Mouse (Mus musculus): Measurements from ENCODE around the gene Ttc39d. TPM values are rescaled to one million over a fixed set of nuclear protein-coding genes. Genes with fewer than 3 reads are reported as not detected.

Ttc39d gene
- polyA plus RNA-seq, 1 experiment from 2014 or later, result not detected

DNA sequence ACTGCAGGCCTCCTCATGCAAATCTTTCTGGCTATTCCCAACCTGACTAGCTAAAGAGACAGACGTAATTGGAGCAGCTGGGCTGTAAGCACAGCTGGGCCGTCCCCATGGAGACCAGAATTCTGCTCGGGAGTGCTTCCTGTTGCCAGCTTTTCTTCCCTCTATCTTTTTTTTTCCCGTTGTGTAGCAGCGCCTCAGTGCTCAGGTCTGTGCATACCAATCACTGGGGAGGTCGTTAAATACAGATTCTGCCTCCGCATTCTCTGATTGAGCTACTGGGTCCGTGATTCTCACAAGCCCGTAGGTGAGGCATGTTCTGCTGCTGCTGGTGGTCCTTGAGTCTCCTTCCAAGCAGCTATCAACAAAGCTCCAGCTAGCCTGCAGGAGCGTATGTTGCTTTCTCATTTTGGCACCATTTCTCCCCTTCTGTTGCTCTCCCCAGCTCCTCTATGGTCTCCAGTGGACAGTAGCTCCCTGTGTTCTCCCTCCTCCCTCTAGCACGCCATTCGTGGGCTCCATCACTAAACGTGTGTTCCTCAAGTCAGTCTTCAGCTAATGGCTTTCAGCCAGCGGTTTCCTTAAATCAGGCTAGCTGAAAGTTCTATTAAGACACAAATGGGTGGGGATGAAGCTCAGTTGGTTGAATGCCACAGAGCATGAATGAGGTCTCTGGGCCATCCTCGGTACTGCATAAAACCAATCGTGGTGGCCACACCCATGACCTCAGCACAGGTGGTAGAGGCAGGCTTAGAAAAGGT is 38.7 kb upstream of the Ttc39d start:
- Histone ChIP-seq H3K4me3 (ENCODE audit: low read depth, low read length) (no peak overlapping the region), H3K4me2 (ENCODE audit: low read length) (peak overlapping the region; percentile 41), H3K27ac (ENCODE audit: low read depth) (peak overlapping the region; percentile 51; the same call in 1 of the 2 replicates), H3K36me3 (ENCODE audit: control insufficient read depth, insufficient read depth, low read length) (no peaks in the 10 kb centered on the region), H3K9ac (ENCODE audit: low read length) (no peak overlapping the region), H3K4me1 (replicated peaks; ENCODE audit: control insufficient read depth, insufficient read depth, low read length) (peaks cover 13% of the 10 kb centered on the region), H3K9me3 (ENCODE audit: control insufficient read depth, low read length) (no peaks in the 10 kb centered on the region), H3K27me3 (replicated peaks; ENCODE audit: control insufficient read depth, insufficient read depth, low read length) (no peaks in the 10 kb centered on the region)
- ATAC-seq (replicated peaks; ENCODE audit: low FRiP score, low TSS enrichment, low read depth), result peak; percentile 57; the same call in 1 of the 2 replicates
- WGBS, result 25% methylated on average over 16 of the region's 16 CpGs
- DNase-seq (ENCODE audit: low spot score), result peak; percentile 77

DNA sequence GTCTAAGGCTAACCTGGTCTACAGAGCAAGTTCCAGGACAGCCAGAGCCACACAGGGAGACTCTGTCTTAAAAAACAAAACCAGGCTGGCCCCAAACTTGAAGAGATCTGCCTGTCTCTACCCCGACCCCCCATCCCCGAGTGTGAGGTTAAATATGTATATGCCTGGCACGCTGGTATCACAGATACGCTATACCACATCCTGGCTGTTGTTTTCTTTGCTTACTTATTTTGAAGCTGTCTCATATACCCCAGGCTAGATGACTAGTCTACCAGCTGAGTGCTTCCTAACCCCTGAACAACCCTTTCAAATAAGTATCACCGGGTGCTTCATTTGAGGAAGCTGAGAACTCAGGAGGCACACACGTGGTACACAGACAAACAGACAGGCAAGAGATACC is 37.5 kb upstream of the Ttc39d start:
- H3K9ac ChIP-seq (ENCODE audit: low read length), result no peak overlapping the region
- no peaks in the 10 kb centered on the region for H3K9me3 ChIP-seq (ENCODE audit: control insufficient read depth, low read length)
- H3K4me2 ChIP-seq (ENCODE audit: low read length), result no peak overlapping the region
- WGBS, result 89% methylated on average over 6 of the region's 6 CpGs
- DNase-seq (ENCODE audit: low spot score) (no peak), ATAC-seq (replicated peaks; ENCODE audit: low FRiP score, low TSS enrichment, low read depth) (no peak)
- H3K4me3 ChIP-seq (ENCODE audit: low read depth, low read length), result no peak overlapping the region
- no peaks in the 10 kb centered on the region for H3K27me3 ChIP-seq (replicated peaks; ENCODE audit: control insufficient read depth, insufficient read depth, low read length)
- H3K36me3 ChIP-seq (ENCODE audit: control insufficient read depth, insufficient read depth, low read length), result no peaks in the 10 kb centered on the region
- no peak overlapping the region for H3K27ac ChIP-seq (ENCODE audit: low read depth)
- peaks cover 13% of the 10 kb centered on the region for H3K4me1 ChIP-seq (replicated peaks; ENCODE audit: control insufficient read depth, insufficient read depth, low read length)

DNA sequence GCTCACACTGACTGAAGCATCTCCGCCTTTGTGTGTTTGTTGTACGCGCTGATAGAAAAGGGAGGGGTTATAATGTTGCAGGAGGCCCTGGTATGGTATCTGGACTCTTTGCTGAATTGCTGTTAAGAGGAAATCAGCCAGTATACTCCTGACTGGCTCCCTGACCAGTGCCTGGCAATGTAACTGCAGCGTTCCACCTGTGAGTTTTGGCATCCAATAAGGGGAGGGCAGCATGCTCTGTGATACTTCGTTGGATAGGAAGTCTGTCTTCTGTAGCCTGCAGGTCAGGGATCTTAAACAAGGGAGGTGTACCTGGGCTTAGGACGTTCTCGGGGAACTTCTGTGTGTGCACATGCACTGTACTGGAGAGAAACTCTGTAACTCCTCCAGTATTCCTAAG is 36.3 kb upstream of the Ttc39d start:
- WGBS, result 86% methylated on average over 7 of the region's 7 CpGs
- Histone ChIP-seq H3K27me3 (replicated peaks; ENCODE audit: control insufficient read depth, insufficient read depth, low read length) (no peaks in the 10 kb centered on the region), H3K4me2 (ENCODE audit: low read length) (no peak overlapping the region), H3K9me3 (ENCODE audit: control insufficient read depth, low read length) (no peaks in the 10 kb centered on the region), H3K36me3 (ENCODE audit: control insufficient read depth, insufficient read depth, low read length) (no peaks in the 10 kb centered on the region), H3K4me1 (replicated peaks; ENCODE audit: control insufficient read depth, insufficient read depth, low read length) (peaks cover 13% of the 10 kb centered on the region), H3K9ac (ENCODE audit: low read length) (no peak overlapping the region), H3K4me3 (ENCODE audit: low read depth, low read length) (no peak overlapping the region), H3K27ac (ENCODE audit: low read depth) (no peak overlapping the region)
- DNase-seq (ENCODE audit: low spot score) (no peak), ATAC-seq (replicated peaks; ENCODE audit: low FRiP score, low TSS enrichment, low read depth) (no peak)

DNA sequence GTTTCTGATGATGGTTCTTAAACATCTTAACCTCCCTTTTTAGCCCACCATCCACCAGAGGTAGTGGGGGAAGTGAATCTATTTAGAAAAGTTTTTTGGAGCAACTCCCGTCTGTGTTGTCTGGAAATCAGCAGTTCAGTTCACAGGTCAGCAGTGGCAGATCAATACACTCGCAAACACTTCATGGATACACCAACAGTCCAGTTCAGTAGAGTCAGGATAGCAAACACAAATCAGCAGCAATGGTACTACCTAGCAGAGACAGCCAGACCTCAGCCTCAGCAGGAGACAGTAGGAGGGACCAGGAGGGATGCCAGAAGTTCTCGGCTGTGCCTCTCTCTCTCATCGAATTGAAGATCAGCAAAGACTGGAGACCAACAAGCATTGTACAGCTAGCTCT is 35.3 kb upstream of the Ttc39d start:
- Histone ChIP-seq H3K36me3 (ENCODE audit: control insufficient read depth, insufficient read depth, low read length) (no peaks in the 10 kb centered on the region), H3K4me3 (ENCODE audit: low read depth, low read length) (no peak overlapping the region), H3K9ac (ENCODE audit: low read length) (no peak overlapping the region), H3K27ac (ENCODE audit: low read depth) (no peak overlapping the region), H3K9me3 (ENCODE audit: control insufficient read depth, low read length) (no peaks in the 10 kb centered on the region), H3K4me2 (ENCODE audit: low read length) (no peak overlapping the region), H3K27me3 (replicated peaks; ENCODE audit: control insufficient read depth, insufficient read depth, low read length) (no peaks in the 10 kb centered on the region), H3K4me1 (replicated peaks; ENCODE audit: control insufficient read depth, insufficient read depth, low read length) (peaks cover 13% of the 10 kb centered on the region)
- 89% methylated on average over 4 of the region's 4 CpGs for WGBS
- ATAC-seq (replicated peaks; ENCODE audit: low FRiP score, low TSS enrichment, low read depth), result no peak
- no peak for DNase-seq (ENCODE audit: low spot score)

DNA sequence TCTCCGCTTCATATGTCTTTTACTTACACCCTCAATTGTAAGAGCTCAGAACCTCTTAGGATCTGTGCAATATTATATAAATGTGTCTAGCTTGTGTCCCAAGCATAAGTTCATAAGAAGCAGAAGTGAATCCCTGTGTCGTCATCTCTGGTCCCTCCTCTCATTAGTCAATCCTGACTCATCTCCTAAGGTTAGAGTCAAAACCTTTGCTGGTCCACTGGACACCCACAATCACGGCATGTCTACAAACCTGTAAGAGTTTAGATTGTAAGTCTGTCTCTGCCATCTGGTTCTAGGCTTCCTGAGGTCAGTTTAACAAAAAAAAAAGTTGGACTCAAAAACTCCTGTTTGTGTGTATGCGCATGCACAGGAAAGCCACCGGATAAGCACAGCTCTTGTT is 34.5 kb upstream of the Ttc39d start:
- H3K36me3 ChIP-seq (ENCODE audit: control insufficient read depth, insufficient read depth, low read length), result no peaks in the 10 kb centered on the region
- 83% methylated on average over 5 of the region's 5 CpGs for WGBS
- no peak for ATAC-seq (replicated peaks; ENCODE audit: low FRiP score, low TSS enrichment, low read depth)

DNA sequence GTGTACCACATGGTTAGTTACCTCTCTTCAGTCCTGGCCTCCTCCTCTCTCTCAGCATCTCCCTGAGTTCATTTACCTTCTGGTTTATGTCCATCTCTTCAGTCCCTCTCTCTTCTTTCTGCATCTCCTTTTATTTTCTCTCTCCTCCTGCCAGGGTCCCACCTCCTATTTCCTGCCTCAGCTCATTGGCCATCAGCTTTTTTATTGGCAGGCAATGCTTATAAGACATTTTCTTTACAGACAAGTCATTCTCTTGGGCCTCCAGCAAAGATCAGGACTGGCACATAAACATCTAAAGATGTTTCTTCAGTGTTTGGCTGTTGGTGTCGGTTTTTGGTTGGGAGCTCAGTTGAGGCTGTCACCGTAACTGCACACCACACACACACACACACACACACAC is 33.6 kb upstream of the Ttc39d start:
- ATAC-seq (replicated peaks; ENCODE audit: low FRiP score, low TSS enrichment, low read depth), result no peak
- Histone ChIP-seq H3K27me3 (replicated peaks; ENCODE audit: control insufficient read depth, insufficient read depth, low read length) (no peaks in the 10 kb centered on the region), H3K4me1 (replicated peaks; ENCODE audit: control insufficient read depth, insufficient read depth, low read length) (peaks cover 3% of the 10 kb centered on the region; the same call in 1 of the 2 replicates), H3K4me3 (ENCODE audit: low read depth, low read length) (no peak overlapping the region), H3K4me2 (ENCODE audit: low read length) (no peak overlapping the region), H3K36me3 (ENCODE audit: control insufficient read depth, insufficient read depth, low read length) (no peaks in the 10 kb centered on the region), H3K9ac (ENCODE audit: low read length) (no peak overlapping the region), H3K27ac (ENCODE audit: low read depth) (no peak overlapping the region), H3K9me3 (ENCODE audit: control insufficient read depth, low read length) (no peaks in the 10 kb centered on the region)
- DNase-seq (ENCODE audit: low spot score), result no peak
- WGBS, result 83% methylated on average over 2 of the region's 2 CpGs

More for the DNA sequence above, 34.5 kb upstream of the Ttc39d start:
- Histone ChIP-seq H3K9ac (ENCODE audit: low read length) (no peak overlapping the region), H3K4me3 (ENCODE audit: low read depth, low read length) (no peak overlapping the region), H3K4me2 (ENCODE audit: low read length) (no peak overlapping the region), H3K27me3 (replicated peaks; ENCODE audit: control insufficient read depth, insufficient read depth, low read length) (no peaks in the 10 kb centered on the region), H3K9me3 (ENCODE audit: control insufficient read depth, low read length) (no peaks in the 10 kb centered on the region), H3K27ac (ENCODE audit: low read depth) (no peak overlapping the region), H3K4me1 (replicated peaks; ENCODE audit: control insufficient read depth, insufficient read depth, low read length) (peaks cover 10% of the 10 kb centered on the region)
- DNase-seq (ENCODE audit: low spot score), result no peak

DNA sequence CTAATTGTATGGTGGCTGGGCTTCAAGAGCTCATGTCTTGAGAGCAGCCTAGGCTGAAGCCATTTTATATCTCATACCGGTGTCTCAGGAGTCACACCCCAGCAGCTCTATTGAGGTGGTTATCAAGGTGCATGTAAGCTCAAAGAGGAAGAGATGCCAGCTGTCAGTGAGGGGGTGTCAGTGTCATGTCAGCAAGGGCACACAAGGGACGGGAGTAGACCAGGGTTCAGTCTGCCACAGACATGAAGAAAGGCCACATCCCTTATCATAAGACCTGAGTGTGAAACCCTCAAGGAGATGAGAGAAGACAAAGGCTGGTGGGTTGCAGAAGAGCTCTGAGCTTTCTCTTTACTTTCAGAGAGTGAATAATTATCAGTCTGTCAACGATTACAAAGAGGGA is 33.1 kb upstream of the Ttc39d start:
- Histone ChIP-seq H3K4me1 (replicated peaks; ENCODE audit: control insufficient read depth, insufficient read depth, low read length) (no peaks in the 10 kb centered on the region), H3K9ac (ENCODE audit: low read length) (no peak overlapping the region), H3K27me3 (replicated peaks; ENCODE audit: control insufficient read depth, insufficient read depth, low read length) (no peaks in the 10 kb centered on the region), H3K36me3 (ENCODE audit: control insufficient read depth, insufficient read depth, low read length) (no peaks in the 10 kb centered on the region), H3K4me2 (ENCODE audit: low read length) (no peak overlapping the region), H3K9me3 (ENCODE audit: control insufficient read depth, low read length) (no peaks in the 10 kb centered on the region), H3K27ac (ENCODE audit: low read depth) (no peak overlapping the region), H3K4me3 (ENCODE audit: low read depth, low read length) (no peak overlapping the region)
- ATAC-seq (replicated peaks; ENCODE audit: low FRiP score, low TSS enrichment, low read depth) (no peak), DNase-seq (ENCODE audit: low spot score) (no peak)
- 85% methylated on average over 3 of the region's 3 CpGs for WGBS

DNA sequence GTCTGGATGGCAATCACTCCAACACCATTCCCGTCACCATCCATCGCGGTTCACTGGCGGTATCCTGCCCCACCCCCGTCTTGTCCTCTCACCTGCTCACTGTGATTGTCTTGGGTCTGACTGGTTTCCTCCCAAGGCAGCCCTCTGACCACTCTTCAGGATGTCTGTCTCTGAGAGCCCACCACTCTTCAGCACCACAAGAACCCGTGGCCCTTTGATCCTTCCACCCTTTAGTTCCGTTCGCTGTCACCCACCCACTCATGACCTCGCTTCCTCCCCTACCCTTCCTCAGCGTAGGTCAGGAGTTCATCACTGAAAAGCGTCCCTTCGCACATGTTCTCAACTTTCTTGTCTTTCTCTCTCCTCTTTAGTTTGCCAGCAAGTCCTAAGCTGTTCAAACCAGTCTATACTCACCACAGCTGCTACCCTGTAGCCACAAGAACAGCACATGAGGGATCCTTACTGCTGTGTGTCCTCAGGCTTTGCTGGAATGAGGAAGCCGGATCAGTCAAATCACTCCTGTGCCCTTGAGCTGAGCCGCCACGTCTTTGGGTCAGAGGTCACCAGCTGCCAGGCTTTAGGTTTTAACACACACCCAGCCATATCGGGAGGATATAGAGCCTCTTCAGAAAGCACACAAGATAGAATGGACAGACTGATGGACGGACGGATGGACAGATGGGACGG is 32.4 kb upstream of the Ttc39d start:
- Histone ChIP-seq H3K27ac (ENCODE audit: low read depth) (no peak overlapping the region), H3K27me3 (replicated peaks; ENCODE audit: control insufficient read depth, insufficient read depth, low read length) (no peaks in the 10 kb centered on the region), H3K9me3 (ENCODE audit: control insufficient read depth, low read length) (no peaks in the 10 kb centered on the region), H3K4me2 (ENCODE audit: low read length) (no peak overlapping the region), H3K9ac (ENCODE audit: low read length) (no peak overlapping the region), H3K4me3 (ENCODE audit: low read depth, low read length) (no peak overlapping the region), H3K4me1 (replicated peaks; ENCODE audit: control insufficient read depth, insufficient read depth, low read length) (no peaks in the 10 kb centered on the region), H3K36me3 (ENCODE audit: control insufficient read depth, insufficient read depth, low read length) (no peaks in the 10 kb centered on the region)
- WGBS, result 72% methylated on average over 19 of the region's 19 CpGs
- DNase-seq (ENCODE audit: low spot score) (no peak), ATAC-seq (replicated peaks; ENCODE audit: low FRiP score, low TSS enrichment, low read depth) (no peak)

DNA sequence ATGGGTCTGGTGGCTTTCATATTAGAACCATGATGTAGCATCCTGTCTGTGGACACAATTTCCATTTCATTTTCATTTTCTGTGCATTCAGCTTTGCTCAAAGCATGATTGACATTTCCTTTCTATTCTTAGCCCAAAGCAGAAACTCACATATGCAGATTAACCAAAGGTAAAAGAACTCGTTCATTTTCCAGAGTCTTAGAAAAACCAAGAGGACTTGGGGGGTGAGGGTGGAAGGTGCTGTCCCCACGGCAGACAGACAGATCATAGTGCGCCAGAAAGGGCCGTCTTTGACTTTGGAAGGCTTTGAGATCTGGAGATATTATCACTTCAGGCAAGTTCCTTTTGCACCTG is 31.9 kb upstream of the Ttc39d start:
- H3K4me3 ChIP-seq (ENCODE audit: low read depth, low read length), result no peak overlapping the region
- ATAC-seq (replicated peaks; ENCODE audit: low FRiP score, low TSS enrichment, low read depth) (no peak), DNase-seq (ENCODE audit: low spot score) (no peak)
- no peaks in the 10 kb centered on the region for H3K4me1 ChIP-seq (replicated peaks; ENCODE audit: control insufficient read depth, insufficient read depth, low read length)
- H3K9me3 ChIP-seq (ENCODE audit: control insufficient read depth, low read length), result no peaks in the 10 kb centered on the region
- 89% methylated on average over 4 of the region's 4 CpGs for WGBS
- H3K4me2 ChIP-seq (ENCODE audit: low read length), result no peak overlapping the region
- no peak overlapping the region for H3K9ac ChIP-seq (ENCODE audit: low read length)
- H3K27ac ChIP-seq (ENCODE audit: low read depth), result no peak overlapping the region
- no peaks in the 10 kb centered on the region for H3K36me3 ChIP-seq (ENCODE audit: control insufficient read depth, insufficient read depth, low read length)
- H3K27me3 ChIP-seq (replicated peaks; ENCODE audit: control insufficient read depth, insufficient read depth, low read length), result no peaks in the 10 kb centered on the region

All from intestine, embryonic 14.5 days (tissue).